Mouse (Mus musculus): ENCODE results near the gene Olfr1225.

GRCm38 (mm10) chr2:89199948-89200347, 25.5 kb upstream of the Olfr1225 start, which contains the start of gene Olfr1226:
- TF ChIP-seq CTCF (IDR thresholded peaks at IDR 0.05) (no peak), EP300 (IDR thresholded peaks at IDR 0.05) (no peak)

All from lung, postnatal 0 days (tissue).